Mouse (Mus musculus): ENCODE data around the gene Dusp15. TPM values are rescaled to one million over a fixed set of nuclear protein-coding genes. Genes with fewer than 3 reads are reported as not detected.

Gene Dusp15
- polyA plus RNA-seq, 1 experiment, result 0.36 TPM

- Histone ChIP-seq H3K9me3 (replicated peaks; ENCODE audit: control insufficient read depth, insufficient read depth, low read length, poor library complexity, severe bottlenecking) (no peaks in the 10 kb centered on the region), H3K4me1 (ENCODE audit: control insufficient read depth, insufficient read depth, low read length) (no peaks in the 10 kb centered on the region), H3K4me3 (ENCODE audit: low read depth, low read length) (no peak overlapping the region), H3K27ac (ENCODE audit: insufficient read depth, low read length) (no peak overlapping the region), H3K9ac (ENCODE audit: low read depth, poor library complexity, severe bottlenecking) (no peak overlapping the region), H3K36me3 (ENCODE audit: control insufficient read depth, insufficient read depth, low read length, poor library complexity, severe bottlenecking) (no peaks in the 10 kb centered on the region), H3K27me3 (ENCODE audit: control insufficient read depth, insufficient read depth, low read length, poor library complexity, severe bottlenecking) (no peaks in the 10 kb centered on the region)
- TF ChIP-seq CTCF (IDR thresholded peaks at IDR 0.05; ENCODE audit: low read depth, low read length), result no peak
These were observed 23.1 kb downstream of the Dusp15 start for GRCm38 (mm10) chr2:152928219-152928987.

GRCm38 (mm10) chr2:152927371-152927770, 24.1 kb downstream of the Dusp15 start:
- H3K9me3 ChIP-seq (replicated peaks; ENCODE audit: control insufficient read depth, insufficient read depth, low read length, poor library complexity, severe bottlenecking), result no peaks in the 10 kb centered on the region
- no peak overlapping the region for H3K9ac ChIP-seq (ENCODE audit: low read depth, poor library complexity, severe bottlenecking)
- H3K4me1 ChIP-seq (ENCODE audit: control insufficient read depth, insufficient read depth, low read length), result no peaks in the 10 kb centered on the region
- no peak overlapping the region for H3K27ac ChIP-seq (ENCODE audit: insufficient read depth, low read length)
- H3K4me3 ChIP-seq (ENCODE audit: low read depth, low read length), result no peak overlapping the region
- no peaks in the 10 kb centered on the region for H3K27me3 ChIP-seq (ENCODE audit: control insufficient read depth, insufficient read depth, low read length, poor library complexity, severe bottlenecking)
- TF ChIP-seq POLR2A (IDR thresholded peaks at IDR 0.05; ENCODE audit: insufficient read depth, low read length), result no peak
- no peak for TF ChIP-seq CTCF (IDR thresholded peaks at IDR 0.05; ENCODE audit: low read depth, low read length)
- TF ChIP-seq EP300 (IDR thresholded peaks at IDR 0.05; ENCODE audit: insufficient read depth, low read depth, low read length), result no peak
- no peaks in the 10 kb centered on the region for H3K36me3 ChIP-seq (ENCODE audit: control insufficient read depth, insufficient read depth, low read length, poor library complexity, severe bottlenecking)

- Histone ChIP-seq H3K9ac (ENCODE audit: low read depth, poor library complexity, severe bottlenecking) (no peak overlapping the region), H3K27ac (ENCODE audit: insufficient read depth, low read length) (no peak overlapping the region), H3K4me1 (ENCODE audit: control insufficient read depth, insufficient read depth, low read length) (no peaks in the 10 kb centered on the region), H3K36me3 (ENCODE audit: control insufficient read depth, insufficient read depth, low read length, poor library complexity, severe bottlenecking) (no peaks in the 10 kb centered on the region), H3K27me3 (ENCODE audit: control insufficient read depth, insufficient read depth, low read length, poor library complexity, severe bottlenecking) (no peaks in the 10 kb centered on the region), H3K4me3 (ENCODE audit: low read depth, low read length) (no peak overlapping the region), H3K9me3 (replicated peaks; ENCODE audit: control insufficient read depth, insufficient read depth, low read length, poor library complexity, severe bottlenecking) (no peaks in the 10 kb centered on the region)
- TF ChIP-seq CTCF (IDR thresholded peaks at IDR 0.05; ENCODE audit: low read depth, low read length) (no peak), EP300 (IDR thresholded peaks at IDR 0.05; ENCODE audit: insufficient read depth, low read depth, low read length) (no peak), POLR2A (IDR thresholded peaks at IDR 0.05; ENCODE audit: insufficient read depth, low read length) (no peak)
These were observed 24.6 kb downstream of the Dusp15 start for GRCm38 (mm10) chr2:152926896-152927295.

GRCm38 (mm10) chr2:152925189-152925872, 26.2 kb downstream of the Dusp15 start:
- Histone ChIP-seq H3K36me3 (ENCODE audit: control insufficient read depth, insufficient read depth, low read length, poor library complexity, severe bottlenecking) (no peaks in the 10 kb centered on the region), H3K4me1 (ENCODE audit: control insufficient read depth, insufficient read depth, low read length) (no peaks in the 10 kb centered on the region), H3K4me3 (ENCODE audit: low read depth, low read length) (no peak overlapping the region), H3K27ac (ENCODE audit: insufficient read depth, low read length) (no peak overlapping the region), H3K27me3 (ENCODE audit: control insufficient read depth, insufficient read depth, low read length, poor library complexity, severe bottlenecking) (no peaks in the 10 kb centered on the region), H3K9me3 (replicated peaks; ENCODE audit: control insufficient read depth, insufficient read depth, low read length, poor library complexity, severe bottlenecking) (no peaks in the 10 kb centered on the region), H3K9ac (ENCODE audit: low read depth, poor library complexity, severe bottlenecking) (no peak overlapping the region)
- TF ChIP-seq CTCF (IDR thresholded peaks at IDR 0.05; ENCODE audit: low read depth, low read length) (no peak), POLR2A (IDR thresholded peaks at IDR 0.05; ENCODE audit: insufficient read depth, low read length) (no peak), EP300 (IDR thresholded peaks at IDR 0.05; ENCODE audit: insufficient read depth, low read depth, low read length) (no peak)

GRCm38 (mm10) chr2:152924543-152924942, 27.0 kb downstream of the Dusp15 start:
- Histone ChIP-seq H3K9me3 (replicated peaks; ENCODE audit: control insufficient read depth, insufficient read depth, low read length, poor library complexity, severe bottlenecking) (no peaks in the 10 kb centered on the region), H3K27me3 (ENCODE audit: control insufficient read depth, insufficient read depth, low read length, poor library complexity, severe bottlenecking) (no peaks in the 10 kb centered on the region), H3K27ac (ENCODE audit: insufficient read depth, low read length) (no peak overlapping the region), H3K9ac (ENCODE audit: low read depth, poor library complexity, severe bottlenecking) (no peak overlapping the region), H3K4me3 (ENCODE audit: low read depth, low read length) (no peak overlapping the region), H3K36me3 (ENCODE audit: control insufficient read depth, insufficient read depth, low read length, poor library complexity, severe bottlenecking) (no peaks in the 10 kb centered on the region), H3K4me1 (ENCODE audit: control insufficient read depth, insufficient read depth, low read length) (no peaks in the 10 kb centered on the region)
- TF ChIP-seq POLR2A (IDR thresholded peaks at IDR 0.05; ENCODE audit: insufficient read depth, low read length) (no peak), CTCF (IDR thresholded peaks at IDR 0.05; ENCODE audit: low read depth, low read length) (no peak), EP300 (IDR thresholded peaks at IDR 0.05; ENCODE audit: insufficient read depth, low read depth, low read length) (no peak)

- no peak overlapping the region for H3K27ac ChIP-seq (ENCODE audit: insufficient read depth, low read length)
- no peak overlapping the region for H3K9ac ChIP-seq (ENCODE audit: low read depth, poor library complexity, severe bottlenecking)
- H3K4me1 ChIP-seq (ENCODE audit: control insufficient read depth, insufficient read depth, low read length), result no peaks in the 10 kb centered on the region
- no peaks in the 10 kb centered on the region for H3K36me3 ChIP-seq (ENCODE audit: control insufficient read depth, insufficient read depth, low read length, poor library complexity, severe bottlenecking)
- no peaks in the 10 kb centered on the region for H3K9me3 ChIP-seq (replicated peaks; ENCODE audit: control insufficient read depth, insufficient read depth, low read length, poor library complexity, severe bottlenecking)
- H3K4me3 ChIP-seq (ENCODE audit: low read depth, low read length), result no peak overlapping the region
- no peaks in the 10 kb centered on the region for H3K27me3 ChIP-seq (ENCODE audit: control insufficient read depth, insufficient read depth, low read length, poor library complexity, severe bottlenecking)
- TF ChIP-seq EP300 (IDR thresholded peaks at IDR 0.05; ENCODE audit: insufficient read depth, low read depth, low read length), result no peak
- TF ChIP-seq POLR2A (IDR thresholded peaks at IDR 0.05; ENCODE audit: insufficient read depth, low read length), result no peak
- no peak for TF ChIP-seq CTCF (IDR thresholded peaks at IDR 0.05; ENCODE audit: low read depth, low read length)
These were observed 27.4 kb downstream of the Dusp15 start for GRCm38 (mm10) chr2:152924128-152924527.

All from ES-Bruce4 (cell line).